Mouse (Mus musculus) forebrain, embryonic 13.5 days (tissue): ENCODE results near the gene Caprin1. TPM values are rescaled to one million over a fixed set of nuclear protein-coding genes. Genes with fewer than 3 reads are reported as not detected.

ENCODE experiments used
- ATAC-seq: fragments of 200-750 bp; cut with Nextera tagmentation; 2 replicates; pipeline ENCODE4 v1.8.0; 2017
- H3K27ac ChIP-seq: fragments of 300-500 bp; sonication (generic); 2 replicates; pipeline ENCODE4 v1.5.1; 2015; ENCODE audit warnings: inconsistent platforms, mild to moderate bottlenecking, moderate library complexity
- H3K27me3 ChIP-seq: fragments of 300-500 bp; sonication (generic); 2 replicates; pipeline ENCODE4 v1.6.1; 2015; ENCODE audit warnings: mild to moderate bottlenecking, inconsistent platforms
- H3K36me3 ChIP-seq: fragments of 300-500 bp; sonication (generic); 2 replicates; pipeline ENCODE4 v1.6.1; 2015; ENCODE audit warnings: mild to moderate bottlenecking, inconsistent platforms; ENCODE audit not compliant: poor library complexity, severe bottlenecking
- H3K4me1 ChIP-seq: fragments of 300-500 bp; sonication (generic); 2 replicates; pipeline ENCODE4 v1.6.1; 2015; ENCODE audit warnings: inconsistent platforms
- H3K4me2 ChIP-seq: fragments of 300-500 bp; sonication (generic); 2 replicates; pipeline ENCODE4 v1.6.1; 2015; ENCODE audit warnings: inconsistent platforms, mild to moderate bottlenecking, moderate library complexity
- H3K4me3 ChIP-seq: fragments of 300-500 bp; sonication (generic); 2 replicates; pipeline ENCODE4 v1.5.1; 2015; ENCODE audit warnings: mild to moderate bottlenecking, inconsistent platforms
- H3K9ac ChIP-seq: fragments of 300-500 bp; sonication (generic); 2 replicates; pipeline ENCODE4 v1.6.1; 2015; ENCODE audit warnings: mild to moderate bottlenecking, inconsistent platforms
- H3K9me3 ChIP-seq: fragments of 300-500 bp; sonication (generic); replicated peaks from 2 replicates; pipeline ENCODE4 v1.6.1; 2016; ENCODE audit warnings: inconsistent platforms
- WGBS: fragments of 180-500 bp; shearing (Covaris S2); methylation state at CpG from one replicate; pipeline ENCODE4 v1.1.7; 2015; 5-methylcytosine and 5-hydroxymethylcytosine counted together
- polyA plus RNA-seq: library from polyadenylated mRNA; unstranded; fragments of >200 nt; fragmentation: Nextera tagmentation; extraction: Ambion mirVana; gene quantifications from 2 replicates; pipeline ENCODE4 v1.2.1, GENCODE M21; 2015

Gene Caprin1
- polyA plus RNA-seq, 1 experiment from 2014 or later: 439 TPM

- Histone ChIP-seq H3K27me3 (no peaks in the 10 kb centered on the region), H3K27ac (no peak overlapping the region), H3K9ac (no peak overlapping the region), H3K4me2 (no peak overlapping the region), H3K4me3 (no peak overlapping the region), H3K36me3 (no peaks in the 10 kb centered on the region), H3K9me3 (no peaks in the 10 kb centered on the region), H3K4me1 (no peaks in the 10 kb centered on the region)
- WGBS: 93% methylated on average over 4 of the region's 4 CpGs
- ATAC-seq: no peak
Observed at GRCm38 (mm10) chr2:103824916-103825315, 27.5 kb upstream of the Caprin1 start.

- 0 out of 2 replicates have a peak, but pooled peaks cover 2% of the 10 kb centered on the region for H3K9me3 ChIP-seq
- no peaks in the 10 kb centered on the region for H3K4me1 ChIP-seq
- no peak overlapping the region for H3K4me2 ChIP-seq
- ATAC-seq: no peak
- H3K36me3 ChIP-seq: no peaks in the 10 kb centered on the region
- no peaks in the 10 kb centered on the region for H3K27me3 ChIP-seq
- no peak overlapping the region for H3K9ac ChIP-seq
- 66% methylated on average over 7 of the region's 7 CpGs for WGBS
- H3K27ac ChIP-seq: no peak overlapping the region
- H3K4me3 ChIP-seq: no peak overlapping the region
Observed at GRCm38 (mm10) chr2:103822560-103822959, 25.1 kb upstream of the Caprin1 start.

DNA sequence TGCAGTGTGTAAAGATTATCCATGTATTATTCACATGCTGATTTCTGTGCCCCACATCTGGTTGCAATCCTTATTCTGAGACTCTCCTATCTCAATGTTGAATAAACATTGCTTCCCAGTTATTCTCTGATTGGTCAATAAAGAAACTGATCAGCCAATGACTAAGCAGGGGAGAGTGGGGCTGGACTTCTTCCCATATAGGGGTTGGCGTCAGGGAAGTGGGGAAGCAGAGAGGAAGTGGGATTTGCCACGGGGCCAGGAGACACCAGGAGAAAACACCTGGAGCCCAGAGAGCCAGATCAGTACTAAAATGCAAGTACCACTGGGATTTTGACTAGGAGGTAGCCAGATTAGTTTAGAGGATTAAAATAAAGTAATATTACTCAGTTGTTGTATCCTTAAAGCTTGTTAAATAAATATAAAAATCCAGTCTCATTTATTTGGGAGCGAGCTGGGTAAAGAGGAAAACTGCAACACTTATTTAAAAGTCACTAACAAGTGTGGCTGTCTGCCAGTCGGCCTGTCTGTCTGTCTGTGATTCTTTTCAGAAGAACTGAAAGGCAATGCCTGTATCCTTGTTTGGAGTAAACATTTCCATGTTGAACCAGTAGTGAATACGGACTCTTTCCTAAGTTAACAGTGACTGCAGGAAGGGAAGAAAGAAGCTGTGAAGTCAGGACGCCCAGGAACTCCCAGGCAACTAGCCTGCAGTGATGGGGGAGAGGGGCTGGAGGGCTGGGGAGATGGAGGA is 19.9 kb upstream of the Caprin1 start:
- no peak overlapping the region for H3K4me3 ChIP-seq
- H3K9me3 ChIP-seq: 0 out of 2 replicates have a peak, but pooled peaks cover 2% of the 10 kb centered on the region
- no peaks in the 10 kb centered on the region for H3K36me3 ChIP-seq
- no peak overlapping the region for H3K9ac ChIP-seq
- no peak overlapping the region for H3K4me2 ChIP-seq
- no peak overlapping the region for H3K27ac ChIP-seq
- H3K27me3 ChIP-seq: no peaks in the 10 kb centered on the region
- ATAC-seq: no peak
- no peaks in the 10 kb centered on the region for H3K4me1 ChIP-seq
- 46% methylated on average over 6 of the region's 6 CpGs for WGBS

DNA sequence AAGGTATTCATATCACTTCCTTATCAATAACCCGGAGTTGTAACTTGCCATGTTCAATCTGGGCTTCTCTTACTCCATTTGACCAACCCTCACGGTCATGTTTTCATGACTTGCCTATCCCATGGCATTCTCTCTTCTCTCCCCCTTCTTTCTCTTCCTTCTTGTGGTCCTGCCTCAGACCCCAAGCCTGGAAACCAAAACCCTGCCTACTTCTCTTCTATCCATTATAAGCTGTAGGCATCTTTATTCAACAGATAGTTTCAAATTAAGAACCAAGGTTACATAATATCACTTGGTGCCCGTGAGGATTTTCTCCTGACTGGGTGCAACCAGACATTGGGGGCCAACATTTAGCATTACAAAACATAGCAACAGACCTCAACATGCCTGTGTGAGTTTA is 18.5 kb upstream of the Caprin1 start:
- ATAC-seq: no peak
- H3K4me2 ChIP-seq: no peak overlapping the region

DNA sequence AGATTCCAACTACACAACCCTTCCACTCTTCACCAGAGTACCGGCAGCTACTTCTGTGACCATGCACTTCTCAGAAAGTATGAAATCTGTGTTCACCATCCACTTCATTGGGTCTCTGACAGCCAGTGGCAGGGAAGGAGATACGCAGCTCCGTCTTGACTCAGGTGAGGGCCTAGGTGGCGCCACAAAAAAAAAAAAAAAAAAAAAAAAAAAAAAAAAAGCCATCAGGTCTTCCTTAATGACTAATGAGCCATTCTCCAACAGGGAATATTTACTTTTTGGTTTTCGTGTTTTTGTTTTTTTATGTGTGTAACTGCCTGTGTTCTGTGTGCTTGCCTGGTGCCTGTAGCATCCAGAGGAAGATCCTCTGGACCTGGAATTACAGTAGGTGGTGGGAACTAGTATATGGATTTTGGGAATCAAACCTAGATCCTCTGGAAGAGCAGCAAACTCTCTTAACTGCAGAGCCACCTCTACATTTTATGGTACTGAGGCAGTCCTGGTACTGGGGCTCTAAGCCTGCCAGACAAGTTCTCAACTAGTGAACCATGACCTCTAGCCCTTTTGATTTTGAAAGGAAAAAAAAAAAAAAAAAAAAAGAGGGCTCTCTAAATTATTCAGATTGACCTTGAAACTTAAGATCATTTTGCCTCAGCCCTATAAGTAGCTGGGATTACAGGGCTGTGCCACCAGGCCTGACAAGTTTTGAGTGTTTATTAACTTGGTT is 14.2 kb upstream of the Caprin1 start:
- no peak for ATAC-seq
- Histone ChIP-seq H3K27me3 (no peaks in the 10 kb centered on the region), H3K36me3 (no peaks in the 10 kb centered on the region), H3K4me1 (no peaks in the 10 kb centered on the region), H3K4me2 (no peak overlapping the region), H3K9me3 (no peaks in the 10 kb centered on the region), H3K27ac (no peak overlapping the region), H3K9ac (no peak overlapping the region), H3K4me3 (no peak overlapping the region)
- WGBS: 55% methylated on average over 5 of the region's 5 CpGs

More for the DNA sequence above, 18.5 kb upstream of the Caprin1 start:
- Histone ChIP-seq H3K36me3 (no peaks in the 10 kb centered on the region), H3K27me3 (no peaks in the 10 kb centered on the region), H3K27ac (no peak overlapping the region), H3K4me1 (no peaks in the 10 kb centered on the region), H3K9me3 (0 out of 2 replicates have a peak, but pooled peaks cover 2% of the 10 kb centered on the region), H3K9ac (no peak overlapping the region), H3K4me3 (no peak overlapping the region)
- 86% methylated on average over 3 of the region's 3 CpGs for WGBS

DNA sequence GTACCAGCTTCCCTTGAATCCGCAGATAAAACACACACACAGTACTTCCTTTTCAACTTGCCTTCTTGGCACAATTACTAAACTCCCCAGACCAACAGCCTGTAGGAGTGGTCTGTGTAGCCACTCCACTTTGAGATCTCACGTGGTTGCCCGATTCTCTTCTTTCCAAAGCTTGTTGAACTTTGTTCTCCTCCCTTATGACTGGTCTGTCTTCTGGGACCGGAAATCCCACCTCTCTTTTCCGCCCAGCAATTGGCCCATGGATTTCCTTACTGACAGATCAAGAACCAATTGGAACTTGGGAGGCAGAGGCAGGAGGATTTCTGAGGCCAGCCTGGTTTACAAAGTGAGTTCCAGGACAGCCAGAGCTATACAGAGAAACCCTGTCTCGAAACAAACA is 13.0 kb upstream of the Caprin1 start:
- Histone ChIP-seq H3K36me3 (no peaks in the 10 kb centered on the region), H3K4me3 (no peak overlapping the region), H3K4me2 (no peak overlapping the region), H3K27me3 (no peaks in the 10 kb centered on the region), H3K9ac (no peak overlapping the region), H3K27ac (no peak overlapping the region), H3K4me1 (no peaks in the 10 kb centered on the region), H3K9me3 (no peaks in the 10 kb centered on the region)
- ATAC-seq: no peak
- 90% methylated on average over 6 of the region's 6 CpGs for WGBS

GRCm38 (mm10) chr2:103808466-103808865 is 11.0 kb upstream of the Caprin1 start:
- H3K27me3 ChIP-seq: no peaks in the 10 kb centered on the region
- no peak overlapping the region for H3K27ac ChIP-seq
- H3K4me2 ChIP-seq: no peak overlapping the region
- ATAC-seq: no peak
- no peak overlapping the region for H3K4me3 ChIP-seq
- H3K9me3 ChIP-seq: no peaks in the 10 kb centered on the region
- H3K9ac ChIP-seq: no peak overlapping the region
- no peaks in the 10 kb centered on the region for H3K4me1 ChIP-seq
- no peaks in the 10 kb centered on the region for H3K36me3 ChIP-seq

DNA sequence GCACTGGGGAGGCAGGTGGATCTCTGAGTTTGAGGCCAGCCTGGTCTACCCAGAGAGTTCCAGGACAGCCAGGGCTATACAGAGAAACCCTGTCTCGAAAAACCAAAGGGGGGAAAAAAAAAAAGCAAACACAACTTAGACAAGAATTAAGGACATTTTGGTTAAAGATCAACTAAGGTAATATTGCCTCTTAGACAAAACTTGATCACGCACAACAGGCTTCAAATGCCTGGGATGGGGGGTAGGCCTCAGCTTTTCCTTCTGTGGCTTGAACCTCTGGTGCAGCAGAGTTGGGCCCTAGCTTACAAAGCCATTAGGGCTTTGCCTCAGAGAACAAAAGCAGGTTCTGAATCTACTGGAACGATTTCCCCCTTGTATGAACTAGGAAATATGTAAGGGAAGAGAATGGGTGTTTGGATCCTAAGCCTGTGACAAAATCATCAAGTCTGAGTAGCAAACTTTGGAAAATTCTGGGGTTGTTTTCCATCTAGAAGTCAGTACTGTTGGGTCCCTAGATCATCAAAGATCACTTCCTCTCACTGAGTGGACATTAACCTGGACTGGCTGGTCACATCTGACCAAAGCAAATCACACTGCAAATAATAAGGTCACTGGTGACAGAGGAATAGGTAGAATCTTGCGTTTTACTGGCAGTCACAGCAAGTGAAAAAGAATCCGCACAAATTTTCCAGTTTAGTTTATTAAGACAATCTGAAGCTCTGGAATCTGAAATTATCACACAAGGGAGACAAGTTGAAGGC is 6.5 kb upstream of the Caprin1 start:
- H3K9ac ChIP-seq: no peak overlapping the region
- H3K9me3 ChIP-seq: no peaks in the 10 kb centered on the region
- no peaks in the 10 kb centered on the region for H3K4me1 ChIP-seq
- WGBS: 88% methylated on average over 5 of the region's 5 CpGs
- no peaks in the 10 kb centered on the region for H3K27me3 ChIP-seq
- no peak overlapping the region for H3K27ac ChIP-seq
- H3K36me3 ChIP-seq: no peaks in the 10 kb centered on the region
- H3K4me3 ChIP-seq: no peak overlapping the region
- H3K4me2 ChIP-seq: no peak overlapping the region
- no peak for ATAC-seq

DNA sequence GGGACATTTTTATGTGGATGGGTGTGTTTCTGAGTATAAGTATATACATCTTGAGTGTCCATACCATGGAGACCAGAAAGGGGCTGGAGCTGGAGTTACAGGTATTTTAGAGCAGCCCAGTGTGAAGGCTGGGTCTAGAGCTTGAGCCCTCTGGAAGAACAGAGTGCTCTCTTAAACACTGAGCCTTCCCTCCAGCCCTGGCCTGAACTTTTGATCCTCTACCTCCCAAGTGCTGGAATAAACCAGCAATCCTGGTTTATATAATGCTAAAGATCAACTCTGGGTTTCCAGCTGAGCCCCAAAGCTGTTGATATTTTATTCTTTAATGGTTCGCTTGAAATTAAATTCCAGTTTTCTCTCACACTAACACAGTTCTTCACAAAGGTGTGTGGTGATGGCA is 5.0 kb upstream of the Caprin1 start:
- 88% methylated on average over 1 of the region's 1 CpGs for WGBS
- H3K4me3 ChIP-seq: no peak overlapping the region
- H3K36me3 ChIP-seq: no peaks in the 10 kb centered on the region
- peaks cover 5% of the 10 kb centered on the region; the same call in 1 of the 2 replicates for H3K4me1 ChIP-seq
- H3K27me3 ChIP-seq: no peaks in the 10 kb centered on the region
- H3K4me2 ChIP-seq: no peak overlapping the region
- H3K27ac ChIP-seq: no peak overlapping the region
- no peak overlapping the region for H3K9ac ChIP-seq
- no peaks in the 10 kb centered on the region for H3K9me3 ChIP-seq
- no peak for ATAC-seq

DNA sequence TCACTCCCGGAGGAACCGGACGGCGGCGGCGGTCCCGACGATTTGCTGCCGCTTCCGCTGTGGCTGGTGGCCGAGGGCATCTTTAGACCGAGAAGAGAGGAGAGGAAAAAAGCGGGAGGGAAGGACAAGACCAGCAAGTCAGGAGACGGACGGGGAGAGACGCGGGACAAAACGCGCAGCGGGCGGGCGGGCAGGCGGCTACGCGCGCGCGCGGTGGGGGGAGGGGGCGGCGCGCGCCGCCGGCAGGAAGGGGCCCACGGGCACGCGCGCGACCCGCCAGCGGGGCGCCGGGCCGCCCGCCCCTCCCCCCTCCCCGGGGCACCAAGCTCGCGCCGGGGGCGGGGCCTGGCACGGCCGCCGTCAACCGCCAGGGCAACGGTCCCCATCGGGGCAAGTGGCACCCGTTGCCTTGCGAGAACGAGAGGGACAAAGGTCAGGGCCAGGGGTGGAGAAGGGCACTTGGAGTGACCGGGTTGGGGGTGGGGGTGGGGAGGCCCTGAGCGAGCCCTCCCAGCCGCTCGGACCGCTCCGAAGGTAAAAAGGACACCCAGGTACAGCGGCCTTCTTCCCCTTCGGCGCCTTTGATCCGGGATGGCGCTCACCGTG is 485 bp downstream of the Caprin1 start:
- peak overlapping the region; percentile 81 for H3K4me3 ChIP-seq
- peak; percentile 46 for ATAC-seq
- peaks cover 32% of the 10 kb centered on the region for H3K4me1 ChIP-seq
- no peaks in the 10 kb centered on the region for H3K27me3 ChIP-seq
- under 1% methylated on average over 52 of the region's 72 CpGs for whole genome bisulfite sequencing
- H3K9ac ChIP-seq: peak overlapping the region; percentile 99
- H3K27ac ChIP-seq: peak overlapping the region; percentile 99
- peaks cover 20% of the 10 kb centered on the region for H3K36me3 ChIP-seq
- H3K9me3 ChIP-seq: no peaks in the 10 kb centered on the region
- peak overlapping the region; percentile 65 for H3K4me2 ChIP-seq

GRCm38 (mm10) chr2:103796211-103796860 is 1.1 kb downstream of the Caprin1 start:
- peak; percentile 58 for ATAC-seq
- Histone ChIP-seq H3K4me3 (peak overlapping the region; percentile 81), H3K36me3 (peaks cover 23% of the 10 kb centered on the region), H3K27me3 (no peaks in the 10 kb centered on the region), H3K9me3 (no peaks in the 10 kb centered on the region), H3K4me2 (peak overlapping the region; percentile 65), H3K4me1 (peaks cover 35% of the 10 kb centered on the region), H3K9ac (peak overlapping the region; percentile 99), H3K27ac (peak overlapping the region; percentile 99)
- WGBS: under 1% methylated on average over 42 of the region's 42 CpGs
